Mouse (Mus musculus) lung, postnatal 0 days (tissue): Measurements from ENCODE around the gene Fbxw8. TPM values are rescaled to one million over a fixed set of nuclear protein-coding genes. Genes with fewer than 3 reads are reported as not detected.
A peak's percentile ranks its signal among the peaks of the same experiment; 100 is the strongest.

ENCODE experiments used
- ATAC-seq: fragments of 200-750 bp; cut with Nextera tagmentation; 2 replicates; pipeline ENCODE4 v1.8.0; 2017; ENCODE audit warnings: moderate library complexity
- DNase-seq: peaks from one replicate; pipeline ENCODE4 v3.0.0-alpha.2; 2016; ENCODE audit warnings: low spot score
- H3K27ac ChIP-seq: fragments of 300-500 bp; sonication (generic); 2 replicates; pipeline ENCODE4 v1.5.1; 2014; ENCODE audit warnings: antibody characterized with exemption, mild to moderate bottlenecking, low read length, mixed read lengths
- H3K27me3 ChIP-seq: fragments of 300-500 bp; sonication (generic); replicated peaks from 2 replicates; pipeline ENCODE4 v1.6.1; 2014; ENCODE audit warnings: low read length, mixed read lengths; ENCODE audit not compliant: insufficient read depth
- H3K36me3 ChIP-seq: fragments of 300-500 bp; sonication (generic); 2 replicates; pipeline ENCODE4 v1.6.1; 2014; ENCODE audit warnings: low read length, mixed read lengths; ENCODE audit not compliant: insufficient read depth
- H3K4me1 ChIP-seq: fragments of 300-500 bp; sonication (generic); 2 replicates; pipeline ENCODE4 v1.6.1; 2014; ENCODE audit warnings: antibody characterized with exemption, low read depth, low read length, mixed read lengths; ENCODE audit not compliant: insufficient read depth
- H3K4me2 ChIP-seq: fragments of 300-500 bp; sonication (generic); replicated peaks from 2 replicates; pipeline ENCODE4 v1.6.1; 2014; ENCODE audit warnings: low read depth, mild to moderate bottlenecking, low read length, moderate library complexity, mixed read lengths
- H3K4me3 ChIP-seq: fragments of 300-500 bp; sonication (generic); 2 replicates; pipeline ENCODE4 v1.5.1; 2014; ENCODE audit warnings: low read depth, low read length
- H3K9ac ChIP-seq: fragments of 300-500 bp; sonication (generic); replicated peaks from 2 replicates; pipeline ENCODE4 v1.6.1; 2014; ENCODE audit warnings: low read depth, mild to moderate bottlenecking
- H3K9me3 ChIP-seq: fragments of 300-500 bp; sonication (generic); 2 replicates; pipeline ENCODE4 v1.6.1; 2016; ENCODE audit warnings: low read length, mixed read lengths
- CTCF ChIP-seq: IDR thresholded peaks from 2 replicates; pipeline ENCODE4 v1.5.1; 2016; ENCODE audit warnings: antibody characterized with exemption, mild to moderate bottlenecking
- EP300 ChIP-seq: IDR thresholded peaks from 2 replicates; pipeline ENCODE4 v1.6.1; 2016; ENCODE audit warnings: antibody characterized with exemption, mild to moderate bottlenecking, control low read depth
- WGBS: fragments of 180-500 bp; shearing (Covaris S2); extraction: QIAGEN DNeasy Blood & Tissue Kit; methylation state at CpG from one replicate; pipeline ENCODE4 v1.1.7; 2014; 5-methylcytosine and 5-hydroxymethylcytosine counted together
- polyA plus RNA-seq: library from polyadenylated mRNA; unstranded; fragments of >200 nt; fragmentation: Nextera tagmentation; extraction: Ambion mirVana; gene quantifications from 2 replicates; pipeline ENCODE4 v1.2.1, GENCODE M21; 2015

Fbxw8 gene
- polyA plus RNA-seq, 1 experiment from 2014 or later: 27.9 TPM

- Histone ChIP-seq H3K4me3 (no peak overlapping the region), H3K9me3 (no peaks in the 10 kb centered on the region), H3K9ac (no peak overlapping the region), H3K36me3 (peaks cover 6% of the 10 kb centered on the region), H3K27me3 (no peaks in the 10 kb centered on the region), H3K4me1 (no peaks in the 10 kb centered on the region), H3K27ac (no peak overlapping the region), H3K4me2 (no peak overlapping the region)
- DNase-seq (no peak), ATAC-seq (no peak)
- no peak for TF ChIP-seq CTCF
- 97% methylated on average over 5 of the region's 5 CpGs for WGBS
These were observed 36.3 kb downstream of the Fbxw8 start for GRCm38 (mm10) chr5:118118922-118119321.

DNA sequence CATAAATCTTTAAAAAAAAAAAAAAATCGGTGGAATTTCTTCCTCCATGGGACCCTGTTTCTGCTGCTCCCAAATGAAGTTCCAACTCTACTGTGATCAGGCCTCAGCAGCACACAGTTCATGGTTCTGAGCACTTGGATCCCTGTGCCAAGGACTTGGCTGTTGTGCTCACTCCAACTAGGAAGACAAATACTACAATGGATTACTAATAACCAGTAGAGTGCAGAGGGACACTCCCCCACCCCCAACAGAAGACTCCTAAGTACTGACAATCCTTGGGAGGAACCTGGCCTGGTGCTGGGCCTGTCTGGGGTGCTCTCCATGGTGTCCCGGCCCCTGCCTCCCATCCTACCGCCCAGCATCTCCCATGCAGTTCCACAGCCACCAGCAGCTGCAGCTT is 36.9 kb downstream of the Fbxw8 start:
- no peaks in the 10 kb centered on the region for H3K27me3 ChIP-seq
- WGBS: 84% methylated on average over 3 of the region's 3 CpGs
- no peak overlapping the region for H3K27ac ChIP-seq
- TF ChIP-seq CTCF: no peak
- no peak for TF ChIP-seq EP300
- no peak overlapping the region for H3K4me2 ChIP-seq
- H3K9ac ChIP-seq: no peak overlapping the region
- ATAC-seq (no peak), DNase-seq (no peak)
- no peak overlapping the region for H3K4me3 ChIP-seq
- no peaks in the 10 kb centered on the region for H3K9me3 ChIP-seq
- peaks cover 6% of the 10 kb centered on the region for H3K36me3 ChIP-seq
- no peaks in the 10 kb centered on the region for H3K4me1 ChIP-seq

- H3K27me3 ChIP-seq: no peaks in the 10 kb centered on the region
- ATAC-seq: no peak
- no peaks in the 10 kb centered on the region for H3K9me3 ChIP-seq
- H3K4me1 ChIP-seq: no peaks in the 10 kb centered on the region
- no peak overlapping the region for H3K4me2 ChIP-seq
- 77% methylated on average over 13 of the region's 13 CpGs for WGBS
- no peak overlapping the region for H3K4me3 ChIP-seq
- no peak overlapping the region for H3K9ac ChIP-seq
- no peak for DNase-seq
- TF ChIP-seq EP300 (no peak), CTCF (peak; percentile 28)
- peaks cover 13% of the 10 kb centered on the region for H3K36me3 ChIP-seq
- H3K27ac ChIP-seq: no peak overlapping the region
These were observed 41.6 kb downstream of the Fbxw8 start for GRCm38 (mm10) chr5:118113617-118114016.

DNA sequence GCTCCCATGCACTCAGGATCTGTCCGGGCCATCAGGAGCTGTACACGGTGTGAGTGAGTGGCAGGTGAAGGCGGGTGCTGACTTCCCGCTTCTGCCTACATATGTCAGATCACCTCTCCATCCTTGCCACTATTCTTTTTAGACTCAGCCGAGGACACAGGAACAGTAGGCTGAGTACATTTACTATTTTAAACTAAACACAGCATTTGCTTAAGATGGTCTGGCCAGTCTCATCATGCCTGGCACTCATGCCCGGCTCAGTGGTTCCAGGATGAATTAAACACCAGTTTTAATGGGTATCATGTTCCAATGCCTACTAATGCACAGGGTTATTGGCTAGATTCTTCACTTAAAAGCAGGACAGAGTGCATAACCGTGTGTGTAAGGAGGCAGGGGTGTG is 42.2 kb downstream of the Fbxw8 start:
- H3K27ac ChIP-seq: no peak overlapping the region
- H3K27me3 ChIP-seq: no peaks in the 10 kb centered on the region
- H3K4me2 ChIP-seq: no peak overlapping the region
- WGBS: 90% methylated on average over 7 of the region's 7 CpGs
- H3K9me3 ChIP-seq: no peaks in the 10 kb centered on the region
- no peak for DNase-seq
- no peak overlapping the region for H3K4me3 ChIP-seq
- ATAC-seq: no peak
- H3K4me1 ChIP-seq: no peaks in the 10 kb centered on the region
- TF ChIP-seq EP300 (no peak), CTCF (no peak)
- H3K36me3 ChIP-seq: peaks cover 13% of the 10 kb centered on the region
- no peak overlapping the region for H3K9ac ChIP-seq

- H3K36me3 ChIP-seq: peaks cover 21% of the 10 kb centered on the region
- H3K9ac ChIP-seq: no peak overlapping the region
- no peak overlapping the region for H3K4me2 ChIP-seq
- no peaks in the 10 kb centered on the region for H3K27me3 ChIP-seq
- H3K9me3 ChIP-seq: no peaks in the 10 kb centered on the region
- no peak overlapping the region for H3K27ac ChIP-seq
- no peak for ATAC-seq
- DNase-seq: no peak
- no peaks in the 10 kb centered on the region for H3K4me1 ChIP-seq
- no peak overlapping the region for H3K4me3 ChIP-seq
- TF ChIP-seq EP300 (no peak), CTCF (no peak)
- 84% methylated on average over 7 of the region's 7 CpGs for WGBS
These were observed 46.3 kb downstream of the Fbxw8 start for GRCm38 (mm10) chr5:118108794-118109440.

GRCm38 (mm10) chr5:118108124-118108793 is 47.0 kb downstream of the Fbxw8 start:
- Histone ChIP-seq H3K27ac (no peak overlapping the region), H3K9me3 (no peaks in the 10 kb centered on the region), H3K4me2 (no peak overlapping the region), H3K9ac (no peak overlapping the region), H3K4me1 (no peaks in the 10 kb centered on the region), H3K36me3 (peaks cover 21% of the 10 kb centered on the region), H3K4me3 (no peak overlapping the region), H3K27me3 (no peaks in the 10 kb centered on the region)
- no peak for ATAC-seq
- DNase-seq: no peak
- 84% methylated on average over 17 of the region's 17 CpGs for WGBS
- no peak for TF ChIP-seq CTCF
- no peak for TF ChIP-seq EP300
